Mouse (Mus musculus) effector memory CD4-positive, alpha-beta T cell, adult 5 months (primary cell): ENCODE data around the gene Nckap5l. TPM values are rescaled to one million over a fixed set of nuclear protein-coding genes. Genes with fewer than 3 reads are reported as not detected.

Experiments used
- polyA plus RNA-seq: library from polyadenylated mRNA; unstranded; fragments of 100-300 nt; shearing (Covaris generic); gene quantifications from one replicate; pipeline ENCODE4 v1.2.1, GENCODE M21; 2017

Gene Nckap5l
- 9.1 TPM for polyA plus RNA-seq

GRCm38 (mm10) chr15:99457606-99458401 is at the start of gene Nckap5l:
Gene Nckap5l (minus strand): TSS chr15:99457748.

DNA sequence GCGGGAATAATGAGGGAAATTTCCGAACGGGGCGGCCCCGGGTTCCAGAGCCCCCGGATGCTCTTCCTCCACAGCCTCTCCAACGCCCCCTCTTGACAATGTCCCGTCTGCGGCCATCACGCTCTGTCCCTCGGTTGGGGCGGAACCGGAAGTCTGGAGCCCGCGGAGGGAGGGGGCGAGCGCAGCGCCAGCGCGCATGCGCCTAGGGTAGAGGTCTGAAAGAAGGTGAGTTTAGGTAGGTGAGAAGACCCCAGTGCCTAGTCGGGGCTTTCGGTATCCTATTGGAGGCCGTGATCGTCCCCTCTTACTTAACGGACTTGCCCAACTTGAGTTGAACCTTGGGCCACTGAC is 17.0 kb upstream of the Nckap5l start, which contains the start of gene Bcdin3d:
TSS of gene Bcdin3d (minus strand) at position 155 of the 351 bp plus-strand sequence.

GRCm38 (mm10) chr15:99392486-99393385 is 64.8 kb downstream of the Nckap5l start, which contains the start of gene Tmbim6:
Gene Tmbim6 (plus strand): TSS chr15:99392882.

Other genes with a start within 250 kb of the Nckap5l start
- gene Kcnh3, start 232.9 kb downstream of the Nckap5l start, polyA plus RNA-seq, result 0.29 TPM
- gene Mcrs1, start 205.8 kb downstream of the Nckap5l start, polyA plus RNA-seq, result 71.7 TPM
- 14.7 TPM for gene Prpf40b, start 162.7 kb downstream of the Nckap5l start, polyA plus RNA-seq
- 0.15 TPM for gene Fam186b, start 161.9 kb downstream of the Nckap5l start, polyA plus RNA-seq
- 49.7 TPM for gene Fmnl3, start 87.3 kb downstream of the Nckap5l start, polyA plus RNA-seq
- gene Tmbim6, start 64.9 kb downstream of the Nckap5l start, polyA plus RNA-seq, result 143 TPM
- gene Bcdin3d, start 17.0 kb upstream of the Nckap5l start, polyA plus RNA-seq, result 8.4 TPM
- not detected for gene Faim2, start 70.4 kb upstream of the Nckap5l start, polyA plus RNA-seq
- gene Aqp2, start 121.3 kb upstream of the Nckap5l start, polyA plus RNA-seq, result not detected
- not detected for gene Aqp5, start 133.0 kb upstream of the Nckap5l start, polyA plus RNA-seq
- not detected for gene Aqp6, start 143.7 kb upstream of the Nckap5l start, polyA plus RNA-seq
- gene Racgap1, start 193.9 kb upstream of the Nckap5l start, polyA plus RNA-seq, result 10.4 TPM
- 0.61 TPM for gene Asic1, start 212.6 kb upstream of the Nckap5l start, polyA plus RNA-seq
- 24.9 TPM for gene Smarcd1, start 244.4 kb upstream of the Nckap5l start, polyA plus RNA-seq
- not detected for gene Gm17349, start 247.7 kb upstream of the Nckap5l start, polyA plus RNA-seq